Mouse (Mus musculus) yolk sac, embryonic 10.5 days (tissue): Measurements from ENCODE around the gene Rbms3.

ENCODE experiments used
- DNase-seq: peaks from one replicate; pipeline ENCODE4 v3.0.0-alpha.2; 2017; ENCODE audit warnings: low spot score

The Rbms3 gene

DNA sequence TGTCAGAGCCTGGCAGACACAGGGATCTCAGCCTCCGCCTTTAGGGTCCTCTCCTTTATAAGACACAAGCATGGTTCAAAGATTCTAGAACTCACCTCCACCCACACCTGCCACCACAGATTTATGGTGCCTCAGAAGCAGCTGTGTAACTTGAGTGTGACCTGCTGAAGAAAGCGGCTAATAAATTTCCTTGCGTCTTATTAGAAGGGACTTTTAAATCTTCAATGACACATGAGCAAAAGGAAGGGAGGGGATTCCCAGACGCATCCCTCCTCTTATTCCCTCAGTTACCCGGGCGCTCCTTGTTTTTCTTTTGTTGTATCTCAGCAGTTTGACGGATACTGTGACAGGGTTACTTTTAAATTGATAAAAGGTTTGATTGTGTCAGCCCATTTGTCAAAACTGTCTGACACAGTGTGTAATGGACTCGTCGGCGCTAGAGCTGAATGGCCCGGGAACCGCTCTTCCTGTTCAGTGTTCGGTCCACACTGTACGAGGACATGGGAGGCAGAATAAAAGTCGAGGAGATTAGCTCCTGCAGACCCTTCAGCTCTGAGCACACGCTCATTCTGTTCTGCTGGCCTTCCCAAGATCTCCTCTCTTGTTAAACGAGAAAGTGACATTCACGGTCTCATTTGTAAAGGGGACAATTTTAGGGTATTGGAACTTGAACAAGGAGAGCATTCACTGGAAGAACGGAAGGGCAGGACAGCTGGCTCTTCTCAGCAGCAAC lies 527.3 kb downstream of the Rbms3 start:
- DNase-seq: no peak

DNA sequence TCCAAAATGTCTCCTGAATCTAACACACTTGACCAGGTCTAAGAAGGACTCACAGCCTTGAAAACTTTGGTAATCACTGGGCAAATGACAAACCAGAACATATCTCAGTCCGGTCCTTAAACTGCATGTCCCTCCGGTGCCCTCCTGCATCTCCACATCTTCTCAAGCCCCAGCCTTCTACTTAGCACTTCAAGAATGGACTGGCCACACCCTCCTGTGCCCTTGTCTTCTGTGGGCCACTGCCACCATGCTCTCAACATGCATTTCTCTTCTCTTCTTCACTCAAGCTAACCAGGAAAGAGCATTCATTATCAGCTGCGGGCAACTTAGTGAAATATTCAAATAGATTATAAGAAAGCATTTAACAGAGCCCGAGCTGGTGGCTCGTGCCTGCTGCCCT lies 529.5 kb downstream of the Rbms3 start:
- DNase-seq: no peak

DNA sequence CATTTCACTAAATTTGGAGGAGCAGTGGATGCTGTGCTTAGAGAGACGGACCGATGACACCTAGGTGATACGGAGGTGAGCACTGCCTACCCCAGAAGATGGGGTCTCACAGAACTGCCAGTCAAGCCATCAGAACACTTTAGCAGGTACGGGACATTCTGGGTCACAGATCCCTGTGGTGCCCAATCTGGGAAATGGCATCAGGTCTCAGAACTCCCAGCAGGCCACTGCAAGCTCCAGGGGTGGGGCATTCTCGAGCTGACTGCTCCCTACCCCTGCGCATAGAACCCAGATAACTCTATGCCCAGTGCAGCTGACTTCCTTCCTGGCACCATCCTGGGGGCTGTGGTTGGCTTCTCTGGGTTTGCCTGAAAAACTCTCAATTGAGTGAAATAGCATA lies 536.2 kb downstream of the Rbms3 start:
- no peak for DNase-seq

DNA sequence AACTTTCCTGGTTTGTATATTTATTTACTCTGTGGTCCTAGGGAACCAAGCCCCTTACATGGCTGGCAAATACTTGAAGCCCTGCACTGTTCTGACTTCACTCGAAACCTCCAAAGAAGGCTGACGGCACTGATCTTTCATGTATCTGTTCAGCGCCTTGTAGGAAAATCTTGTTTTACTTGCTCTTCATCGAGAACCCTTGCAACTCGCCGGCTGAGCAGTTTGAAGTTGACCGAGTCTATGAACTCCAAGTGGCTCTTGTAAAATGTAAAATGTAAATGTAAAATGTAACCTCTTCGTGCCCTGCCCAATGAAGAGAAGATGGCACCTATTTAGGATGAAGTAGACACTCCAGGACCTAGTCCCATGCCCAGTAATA lies 537.5 kb downstream of the Rbms3 start:
- DNase-seq: no peak

DNA sequence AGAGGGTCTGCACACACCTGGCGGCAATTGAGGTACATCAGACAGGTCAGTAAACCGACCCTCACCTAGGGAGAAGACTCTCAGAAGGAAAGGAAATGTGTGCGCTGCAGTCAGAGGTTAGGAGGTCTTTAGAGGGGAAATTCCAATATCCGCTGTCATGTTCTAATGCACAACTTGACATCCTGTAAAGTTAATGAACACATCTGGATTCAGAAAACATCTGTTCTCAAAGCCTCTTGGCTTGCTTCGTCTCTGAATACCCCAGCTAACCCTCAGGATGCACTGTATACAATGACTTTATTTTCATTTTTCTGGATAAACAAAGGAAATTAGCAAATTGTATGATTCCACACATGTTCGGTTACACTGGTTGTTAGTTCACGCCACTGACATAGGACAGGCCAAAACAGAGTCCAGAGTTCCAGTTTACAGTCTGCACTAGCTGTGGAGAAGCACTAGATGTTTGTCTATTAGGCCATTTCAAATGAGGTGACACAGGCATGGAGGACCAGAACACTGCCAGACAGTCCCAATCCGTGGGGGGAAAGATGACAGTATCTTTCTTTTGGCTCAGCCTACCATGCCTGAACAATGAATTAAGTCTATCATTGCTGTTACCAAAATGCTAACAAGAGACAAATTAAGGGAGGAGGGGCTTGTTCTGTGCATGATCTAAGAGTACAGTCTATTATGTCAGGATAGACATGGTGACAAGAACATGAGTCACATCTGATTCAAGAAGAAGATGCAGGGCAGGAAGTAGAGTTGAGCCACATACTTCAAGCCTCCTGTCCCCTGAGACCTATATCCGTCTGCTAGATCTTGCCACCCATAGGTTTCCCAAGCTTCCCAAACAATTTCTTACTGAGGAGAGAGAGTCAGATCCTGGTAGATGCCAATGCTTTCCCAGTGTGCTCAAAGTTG lies 538.2 kb downstream of the Rbms3 start:
- no peak for DNase-seq

DNA sequence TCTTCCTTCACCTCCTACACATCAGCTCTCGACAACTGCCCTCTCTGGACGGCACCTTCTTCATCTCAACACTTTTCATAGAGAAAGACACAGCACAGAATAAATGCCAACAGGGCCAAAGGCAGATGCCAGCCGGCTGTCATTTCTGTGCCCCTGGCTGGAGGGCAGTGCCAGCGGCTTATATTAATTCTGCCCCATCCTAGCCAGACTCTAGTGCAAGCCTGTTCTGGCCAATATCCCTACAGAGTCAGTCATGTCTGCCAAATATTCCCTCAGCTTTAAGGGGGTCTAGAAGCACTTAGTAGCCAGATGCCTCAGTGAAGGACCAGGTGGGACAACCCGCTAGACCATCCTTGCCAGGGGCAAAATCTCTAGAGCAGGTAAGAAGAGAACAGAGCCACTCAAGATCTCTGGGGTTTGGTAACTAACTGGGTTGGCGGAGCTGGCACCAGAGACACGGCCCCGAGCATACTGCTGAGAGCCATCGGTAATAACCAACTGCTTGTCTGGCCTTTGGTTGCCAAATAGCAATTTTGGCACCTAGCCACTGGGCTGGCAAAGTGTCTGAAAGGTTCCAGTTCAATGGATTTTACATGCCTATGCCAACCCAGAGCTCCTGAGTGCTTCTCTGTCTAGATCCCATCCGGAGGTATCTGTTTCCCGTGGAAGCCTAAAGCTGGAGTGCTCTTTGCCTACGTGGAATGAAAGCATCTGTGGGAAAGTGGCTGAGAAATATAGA lies 540.1 kb downstream of the Rbms3 start:
- no peak for DNase-seq

DNA sequence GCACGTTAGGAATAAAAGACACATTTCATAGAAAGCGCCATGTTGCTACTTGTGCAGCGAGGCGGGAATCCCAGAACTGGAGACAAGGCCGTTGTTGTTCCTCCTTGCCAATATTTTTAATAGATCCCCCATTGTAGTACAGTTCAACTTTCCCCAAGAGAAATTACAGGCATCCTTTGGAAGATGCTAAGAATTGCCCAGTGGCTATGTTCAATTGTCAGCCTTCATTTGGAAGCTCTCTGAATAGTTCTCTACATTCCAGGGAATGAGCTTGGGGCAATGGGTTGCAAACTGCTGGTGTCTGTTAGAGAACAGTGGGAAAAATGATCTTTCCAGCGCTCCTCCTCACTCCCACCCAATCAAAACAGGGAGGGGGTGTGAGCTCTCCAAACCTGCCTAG lies 541.4 kb downstream of the Rbms3 start:
- no peak for DNase-seq

DNA sequence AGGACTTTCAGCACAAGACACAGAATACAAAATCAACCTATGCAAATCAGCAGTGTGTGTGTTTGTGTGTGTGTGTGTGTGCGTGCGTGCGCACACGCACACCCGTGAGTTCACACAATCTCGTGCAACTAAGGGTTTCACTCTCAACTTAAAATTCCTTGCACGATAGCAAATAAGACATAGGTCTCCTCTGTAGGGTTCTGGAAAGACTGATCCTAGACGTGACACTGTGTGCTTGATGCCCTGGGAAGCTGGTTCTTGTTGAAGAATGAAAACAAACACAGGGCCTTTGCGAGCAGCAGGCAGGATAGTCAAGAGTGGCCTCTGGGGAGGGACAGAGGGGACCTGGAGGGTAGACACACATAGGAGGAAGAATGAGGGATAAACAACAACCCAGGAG lies 544.0 kb downstream of the Rbms3 start:
- DNase-seq: no peak

DNA sequence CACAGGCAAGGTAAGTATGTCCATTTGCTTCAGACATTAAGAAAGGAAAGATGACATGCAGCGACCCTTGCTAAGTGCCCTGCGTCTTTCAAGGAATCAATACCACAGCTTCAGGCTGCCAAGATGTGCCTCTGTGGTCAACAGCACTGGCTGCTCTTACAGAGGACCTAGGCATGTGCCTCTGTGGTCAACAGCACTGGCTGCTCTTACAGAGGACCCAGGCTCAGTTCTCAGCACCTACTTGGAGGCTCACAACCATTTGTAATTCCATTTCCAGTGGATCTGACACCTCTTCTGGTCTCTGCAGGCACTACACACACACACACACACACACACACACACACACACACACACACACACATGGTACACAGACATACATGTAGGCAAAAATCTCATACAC lies 545.2 kb downstream of the Rbms3 start:
- DNase-seq: no peak

DNA sequence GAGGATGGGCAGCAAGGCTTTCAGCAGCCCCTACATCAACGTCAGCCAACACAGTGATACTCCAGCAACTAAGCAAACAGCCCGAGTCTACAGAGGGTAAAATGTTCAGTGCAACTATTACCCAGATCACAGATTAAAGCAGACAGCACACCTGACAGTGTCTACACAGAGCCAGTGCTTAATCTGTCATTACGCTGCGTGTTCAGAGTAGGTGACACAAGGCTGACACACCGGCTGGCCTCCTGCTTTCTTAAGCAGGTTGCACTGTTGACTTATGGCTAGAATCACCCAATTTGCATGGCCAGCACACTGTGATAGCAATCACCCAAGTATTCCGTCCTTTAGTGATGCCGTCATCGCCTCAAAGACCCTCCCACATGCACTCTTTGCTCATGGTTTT lies 550.2 kb downstream of the Rbms3 start:
- DNase-seq: no peak

DNA sequence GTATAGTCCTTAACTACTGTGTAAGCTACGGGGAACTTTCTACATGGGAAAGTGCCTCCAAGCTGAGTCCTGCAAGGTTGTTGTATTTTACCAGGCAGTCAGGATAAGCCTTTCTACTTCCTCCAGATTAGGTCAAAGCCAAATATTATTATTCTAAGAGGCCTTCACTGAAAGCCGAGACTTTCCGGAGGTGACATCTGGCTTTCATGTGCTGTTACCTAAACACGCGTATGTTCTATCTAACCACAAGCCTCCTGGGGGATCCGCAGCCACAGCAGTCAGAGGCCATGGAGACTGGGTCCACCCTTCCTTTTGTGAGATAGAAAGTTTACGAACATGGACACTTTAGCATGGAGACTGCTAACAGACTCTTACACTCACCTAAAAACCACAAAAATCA lies 552.2 kb downstream of the Rbms3 start:
- no peak for DNase-seq

DNA sequence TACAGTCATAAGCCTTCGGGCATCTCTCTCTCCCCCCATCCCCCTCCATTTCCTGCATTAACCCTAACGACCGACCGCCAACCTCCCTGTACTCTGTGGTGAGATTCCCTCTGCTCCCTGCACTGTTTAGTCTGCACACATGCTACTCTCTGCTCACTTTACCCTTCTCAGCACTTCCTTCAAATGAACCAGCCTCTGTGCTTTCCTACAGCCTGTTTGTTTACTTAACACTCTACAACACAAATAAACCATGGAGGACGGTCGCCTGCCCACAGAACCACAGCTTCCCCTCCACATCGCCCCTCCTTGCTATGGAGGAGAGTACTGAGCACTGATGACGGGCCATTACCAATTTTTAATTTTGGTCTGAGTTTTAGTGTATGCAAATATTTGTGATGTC lies 552.9 kb downstream of the Rbms3 start:
- DNase-seq: peak; percentile 24

DNA sequence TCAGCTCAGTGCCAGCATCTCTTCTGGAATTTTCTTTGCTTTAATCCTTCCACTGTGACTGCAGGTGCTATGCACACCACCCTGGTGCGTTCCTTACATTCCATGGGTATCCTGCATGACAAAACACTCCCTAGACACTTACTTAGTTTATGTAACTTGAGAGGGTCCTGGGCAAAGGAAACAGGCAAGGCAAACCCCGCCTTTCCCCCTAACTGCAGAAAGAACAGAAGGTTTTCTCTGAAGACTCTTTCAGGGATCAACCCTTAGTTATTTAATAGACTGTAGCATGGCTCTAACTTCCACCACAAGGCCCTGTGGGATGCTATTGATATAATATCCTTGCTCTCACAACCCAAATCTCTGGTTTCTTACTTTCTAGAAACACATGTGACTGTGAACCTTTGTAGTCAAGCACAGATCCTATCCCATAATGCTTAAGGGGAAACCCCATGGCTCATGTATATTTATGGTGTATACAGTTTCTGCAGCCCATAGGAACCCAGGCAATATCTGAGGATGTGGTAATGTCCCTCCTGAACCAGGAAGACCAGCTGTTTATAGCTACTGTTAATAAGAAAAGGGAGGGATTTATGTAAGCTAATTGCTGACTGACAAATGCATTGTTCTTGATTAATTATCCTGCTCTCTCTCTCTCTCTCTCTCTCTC lies 557.1 kb downstream of the Rbms3 start:
- peak; percentile 54 for DNase-seq

DNA sequence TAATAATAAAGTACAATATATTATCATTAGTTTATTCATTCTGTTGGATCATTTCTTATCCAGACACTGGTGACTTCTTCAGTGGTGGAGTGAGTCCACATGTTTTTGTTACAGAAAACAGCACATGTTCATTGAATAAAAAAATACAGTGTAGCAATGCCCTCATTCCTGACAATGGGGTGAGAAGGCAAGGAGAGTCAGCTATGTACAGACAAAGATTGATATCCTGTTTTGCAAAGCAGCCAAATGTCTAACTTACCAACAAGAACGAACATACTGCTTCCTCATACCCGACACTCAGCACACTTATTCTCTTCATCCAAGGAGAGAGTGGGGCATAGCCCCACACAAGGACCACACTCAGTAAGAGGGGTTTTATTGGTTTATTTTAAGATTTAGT lies 559.1 kb downstream of the Rbms3 start:
- DNase-seq: no peak

DNA sequence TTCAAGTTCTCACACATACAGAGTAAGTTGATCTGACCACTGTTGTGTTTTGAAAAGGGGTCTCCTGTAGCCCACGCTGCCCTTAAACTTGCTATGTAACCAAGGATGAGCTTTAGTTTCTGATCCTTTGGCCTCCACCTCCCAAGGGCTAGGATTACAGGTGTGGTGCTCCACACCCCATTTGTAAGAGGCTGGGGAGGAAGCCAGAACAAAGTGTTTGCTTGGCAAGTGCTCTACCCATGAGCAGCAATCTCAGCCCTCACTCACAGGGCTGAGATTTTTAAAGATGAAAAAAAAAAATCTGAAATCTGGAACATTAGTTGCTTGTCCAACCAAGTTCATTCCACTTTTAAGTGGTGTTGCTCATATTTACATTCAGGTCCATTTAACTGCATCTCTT lies 560.5 kb downstream of the Rbms3 start:
- DNase-seq: no peak

DNA sequence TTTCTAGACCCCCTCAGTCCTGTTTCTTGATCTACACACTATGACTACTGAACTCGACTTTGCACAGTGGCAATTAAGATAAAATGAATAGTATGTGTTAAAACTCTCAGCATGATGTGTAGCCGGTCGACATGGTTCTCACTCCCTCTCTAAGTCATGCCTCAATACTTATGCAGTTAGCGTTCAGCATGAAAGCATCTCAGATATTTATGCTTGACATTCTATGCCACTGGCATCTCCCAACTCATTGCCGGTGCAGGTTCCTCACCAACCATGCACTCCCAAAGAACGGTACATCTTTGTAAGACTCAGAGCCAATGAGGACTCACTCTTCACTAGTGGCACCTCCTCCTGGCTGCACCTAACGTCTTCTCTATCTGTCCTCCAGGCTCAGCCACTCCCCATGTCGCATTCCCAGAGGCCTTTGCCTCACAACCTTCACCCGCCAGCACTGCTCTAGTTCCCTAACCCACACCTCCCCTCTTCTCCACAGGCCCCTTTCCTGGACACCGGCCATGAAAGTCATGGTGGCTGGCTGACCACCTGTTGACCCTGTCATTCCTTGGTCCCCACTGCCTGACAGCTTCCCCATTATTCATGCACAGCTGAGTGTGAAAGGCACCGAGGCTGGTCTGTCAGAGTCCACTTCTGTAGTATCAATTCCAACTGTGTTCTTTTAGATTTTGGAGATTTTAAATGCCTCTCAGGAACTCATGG lies 561.9 kb downstream of the Rbms3 start:
- DNase-seq: no peak

DNA sequence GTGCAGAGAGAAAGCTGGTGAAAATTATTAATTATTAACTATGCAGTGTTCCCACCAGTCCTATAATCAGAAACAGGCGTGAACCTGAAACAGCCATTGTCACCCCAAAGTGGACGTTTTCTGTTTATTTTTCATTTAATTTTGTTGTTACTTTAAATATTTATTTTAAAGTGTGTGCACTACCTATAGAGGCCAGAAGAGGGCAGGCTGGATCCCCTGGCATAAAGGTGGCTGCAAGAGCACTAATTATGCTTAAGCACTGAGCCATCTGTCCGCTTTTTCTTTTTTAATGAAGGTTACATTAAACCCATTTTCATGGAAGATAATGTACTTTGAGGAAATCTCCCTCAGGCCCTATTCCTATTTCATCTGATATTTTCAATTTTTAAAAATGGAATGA lies 563.2 kb downstream of the Rbms3 start:
- DNase-seq: no peak

DNA sequence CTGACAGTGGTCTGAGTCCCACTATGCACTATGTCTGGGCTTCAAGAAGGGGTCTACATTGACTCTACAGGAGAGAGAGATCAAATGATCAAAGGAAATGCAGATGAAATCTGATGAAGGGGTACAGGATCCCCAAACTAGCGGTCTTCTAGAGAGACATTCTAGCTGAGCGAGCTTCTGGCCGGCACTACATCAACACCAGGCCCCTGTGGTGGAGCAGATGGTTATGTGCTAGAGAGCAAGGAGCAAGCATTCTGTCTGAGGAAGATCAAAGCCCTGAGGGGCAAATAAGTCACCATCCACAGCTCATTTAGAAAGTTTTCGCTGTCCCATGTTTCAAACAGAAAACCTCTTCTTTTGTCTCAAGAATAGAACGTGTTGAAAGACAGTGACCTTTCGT lies 564.1 kb downstream of the Rbms3 start:
- DNase-seq: no peak

DNA sequence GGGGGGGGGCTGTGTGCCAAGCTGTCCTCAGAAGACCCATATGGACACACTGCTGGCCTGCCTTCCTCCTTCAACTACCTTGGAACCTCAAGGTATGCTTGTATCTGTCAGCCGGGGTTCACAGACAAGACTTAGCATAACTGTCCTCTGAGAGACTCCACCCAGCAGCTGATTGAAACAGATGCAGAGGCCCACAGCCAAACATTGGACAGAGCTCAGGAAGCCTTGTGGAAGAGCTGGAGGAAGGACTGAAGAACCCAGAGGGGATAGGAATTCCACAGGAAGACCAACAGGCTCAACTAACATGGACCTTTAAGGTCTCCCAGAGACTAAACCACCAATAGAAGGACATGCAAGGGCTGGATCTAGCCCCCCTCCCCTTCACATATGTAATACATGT lies 570.1 kb downstream of the Rbms3 start:
- no peak for DNase-seq

DNA sequence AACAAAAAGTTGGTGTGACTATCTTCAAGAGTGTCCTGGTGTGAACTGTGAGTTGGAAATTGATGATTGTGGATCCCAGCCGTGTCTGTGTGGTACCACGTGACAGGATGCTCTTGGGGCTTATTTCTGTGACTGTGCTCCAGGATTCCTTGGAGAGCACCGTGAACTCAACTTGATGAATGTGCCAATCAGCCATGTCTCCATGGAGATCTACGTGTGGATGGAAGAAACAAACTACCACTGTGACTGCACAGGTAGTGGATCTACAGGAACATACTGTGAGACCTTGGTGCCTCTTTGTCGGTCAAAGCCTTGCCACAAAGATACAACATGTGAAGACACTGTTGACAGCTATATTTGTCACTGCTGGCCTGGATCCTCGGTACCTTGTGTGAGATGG lies 570.6 kb downstream of the Rbms3 start:
- DNase-seq: no peak

DNA sequence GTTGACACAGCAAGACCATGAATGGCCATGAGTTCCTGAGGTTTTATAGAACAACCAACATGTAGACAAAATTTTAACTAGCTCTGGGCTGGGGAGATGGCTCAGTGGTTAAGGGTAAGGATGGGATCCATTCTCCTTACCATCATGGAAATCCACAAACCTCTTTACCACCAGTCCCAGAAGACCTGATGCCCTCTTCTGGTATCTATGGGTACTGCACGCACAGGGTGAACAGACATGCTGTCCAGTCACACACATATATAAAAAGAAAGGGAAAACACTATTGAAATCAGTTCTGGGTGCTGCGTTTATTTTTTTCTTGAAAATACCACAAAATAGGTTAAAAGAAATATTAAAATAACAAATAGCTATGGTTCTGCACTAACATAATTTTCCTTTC lies 577.8 kb downstream of the Rbms3 start:
- DNase-seq: no peak

DNA sequence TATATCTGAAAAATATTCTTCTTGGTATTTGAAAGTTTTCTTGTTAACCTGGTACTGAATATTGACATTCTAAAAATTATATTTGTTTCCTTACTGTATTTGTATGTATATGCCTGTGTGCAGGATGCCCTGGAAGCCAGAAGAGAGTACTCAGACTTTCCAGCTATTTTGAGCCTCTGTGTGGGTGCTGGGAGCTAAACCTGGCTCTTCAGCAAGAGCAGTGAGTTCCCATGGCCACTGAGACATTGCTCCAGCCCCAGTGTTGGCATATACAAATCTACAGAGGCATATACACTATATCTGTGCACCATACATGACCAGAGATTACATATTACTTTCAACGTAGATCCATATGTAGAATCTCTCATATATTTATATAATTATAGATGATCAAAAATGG lies 581.1 kb downstream of the Rbms3 start:
- no peak for DNase-seq
